Mouse (Mus musculus): ENCODE measurements around the gene Bsph1. TPM values are rescaled to one million over a fixed set of nuclear protein-coding genes. Genes with fewer than 3 reads are reported as not detected.
"Not testable (repeated sequence)": the region's sequence is repeated elsewhere in the genome, so short reads cannot be mapped to it uniquely, and the experiment has no call there.

Bsph1 gene
- not detected in 2 replicates for polyA plus RNA-seq (2014; fragmentation: Nextera tagmentation; extraction: Ambion mirVana)

- DNase-seq (ENCODE audit: low spot score); H3K27ac ChIP-seq (replicated peaks; ENCODE audit: low read depth, low read length); H3K9ac ChIP-seq (replicated peaks; ENCODE audit: low read length); H3K4me3 ChIP-seq (ENCODE audit: low read depth, low read length); H3K9me3 ChIP-seq (replicated peaks; ENCODE audit: control insufficient read depth, low read length); H3K4me1 ChIP-seq (ENCODE audit: control insufficient read depth, insufficient read depth, low read length); ATAC-seq (replicated peaks; ENCODE audit: insufficient number of reproducible peaks, low FRiP score, low TSS enrichment, low read depth); H3K27me3 ChIP-seq (ENCODE audit: control insufficient read depth, insufficient read depth, low read length); H3K4me2 ChIP-seq (ENCODE audit: low read depth, low read length); H3K36me3 ChIP-seq (replicated peaks; ENCODE audit: control insufficient read depth, insufficient read depth, low read depth, low read length): not testable (repeated sequence)
- 60% methylated on average over 1 of the region's 1 CpGs for WGBS
Measured at GRCm38 (mm10) chr7:13450541-13450940, at the start of gene Bsph1. Bsph1 (plus strand) TSS chr7:13450841.

- Histone ChIP-seq H3K27ac (replicated peaks; ENCODE audit: low read depth, low read length) (no peak overlapping the region), H3K9ac (replicated peaks; ENCODE audit: low read length) (no peak overlapping the region), H3K4me3 (ENCODE audit: low read depth, low read length) (no peak overlapping the region), H3K27me3 (ENCODE audit: control insufficient read depth, insufficient read depth, low read length) (no peaks in the 10 kb centered on the region), H3K36me3 (replicated peaks; ENCODE audit: control insufficient read depth, insufficient read depth, low read depth, low read length) (no peaks in the 10 kb centered on the region), H3K4me1 (ENCODE audit: control insufficient read depth, insufficient read depth, low read length) (no peaks in the 10 kb centered on the region), H3K9me3 (replicated peaks; ENCODE audit: control insufficient read depth, low read length) (no peaks in the 10 kb centered on the region; the same call in 1 of the 2 replicates), H3K4me2 (ENCODE audit: low read depth, low read length) (no peak overlapping the region)
- 72% methylated on average over 1 of the region's 1 CpGs for WGBS
- ATAC-seq (replicated peaks; ENCODE audit: insufficient number of reproducible peaks, low FRiP score, low TSS enrichment, low read depth) (no peak), DNase-seq (ENCODE audit: low spot score) (no peak)
Measured at GRCm38 (mm10) chr7:13511539-13511938, 60.9 kb downstream of the Bsph1 start.

Other genes with a start within 250 kb of the Bsph1 start
- not detected in 2 replicates for gene Vmn1r89, start 237.8 kb upstream of the Bsph1 start, polyA plus RNA-seq (2014; fragmentation: Nextera tagmentation; extraction: Ambion mirVana)
- gene Lig1, start 173.6 kb upstream of the Bsph1 start, polyA plus RNA-seq (2014; fragmentation: Nextera tagmentation; extraction: Ambion mirVana), result 147 and 150 TPM in 2 replicates
- gene Zswim9, start 172.1 kb upstream of the Bsph1 start, polyA plus RNA-seq (2014; fragmentation: Nextera tagmentation; extraction: Ambion mirVana), result 5.0 and 5.1 TPM in 2 replicates
- 1.1 and 1.6 TPM in 2 replicates for gene Pla2g4c, start 126.2 kb upstream of the Bsph1 start, polyA plus RNA-seq (2014; fragmentation: Nextera tagmentation; extraction: Ambion mirVana)
- not detected in 2 replicates for gene Cabp5, start 52.7 kb upstream of the Bsph1 start, polyA plus RNA-seq (2014; fragmentation: Nextera tagmentation; extraction: Ambion mirVana)
- gene Bsph2, start 120.2 kb downstream of the Bsph1 start, polyA plus RNA-seq (2014; fragmentation: Nextera tagmentation; extraction: Ambion mirVana), result not detected in 2 replicates
- not detected in 2 replicates for gene Sult2a5, start 173.1 kb downstream of the Bsph1 start, polyA plus RNA-seq (2014; fragmentation: Nextera tagmentation; extraction: Ambion mirVana)

Measured in embryonic facial prominence, embryonic 11.5 days (tissue).